Mouse (Mus musculus): ENCODE results near the gene Stn1.

The Stn1 gene

GRCm38 (mm10) chr19:47510473-47511293, 26.6 kb downstream of the Stn1 start:
- DNase-seq (ENCODE audit: low spot score in 2 of 2), result peak; percentile 46 to 63

- no peak for DNase-seq (ENCODE audit: low spot score in 2 of 2)
Observed at GRCm38 (mm10) chr19:47510135-47510472, 27.2 kb downstream of the Stn1 start.

GRCm38 (mm10) chr19:47508771-47509281, 28.5 kb downstream of the Stn1 start:
- DNase-seq (ENCODE audit: low spot score in 2 of 2), result no peak

GRCm38 (mm10) chr19:47508191-47508590, 29.1 kb downstream of the Stn1 start:
- DNase-seq (ENCODE audit: low spot score in 2 of 2), result no peak

DNA sequence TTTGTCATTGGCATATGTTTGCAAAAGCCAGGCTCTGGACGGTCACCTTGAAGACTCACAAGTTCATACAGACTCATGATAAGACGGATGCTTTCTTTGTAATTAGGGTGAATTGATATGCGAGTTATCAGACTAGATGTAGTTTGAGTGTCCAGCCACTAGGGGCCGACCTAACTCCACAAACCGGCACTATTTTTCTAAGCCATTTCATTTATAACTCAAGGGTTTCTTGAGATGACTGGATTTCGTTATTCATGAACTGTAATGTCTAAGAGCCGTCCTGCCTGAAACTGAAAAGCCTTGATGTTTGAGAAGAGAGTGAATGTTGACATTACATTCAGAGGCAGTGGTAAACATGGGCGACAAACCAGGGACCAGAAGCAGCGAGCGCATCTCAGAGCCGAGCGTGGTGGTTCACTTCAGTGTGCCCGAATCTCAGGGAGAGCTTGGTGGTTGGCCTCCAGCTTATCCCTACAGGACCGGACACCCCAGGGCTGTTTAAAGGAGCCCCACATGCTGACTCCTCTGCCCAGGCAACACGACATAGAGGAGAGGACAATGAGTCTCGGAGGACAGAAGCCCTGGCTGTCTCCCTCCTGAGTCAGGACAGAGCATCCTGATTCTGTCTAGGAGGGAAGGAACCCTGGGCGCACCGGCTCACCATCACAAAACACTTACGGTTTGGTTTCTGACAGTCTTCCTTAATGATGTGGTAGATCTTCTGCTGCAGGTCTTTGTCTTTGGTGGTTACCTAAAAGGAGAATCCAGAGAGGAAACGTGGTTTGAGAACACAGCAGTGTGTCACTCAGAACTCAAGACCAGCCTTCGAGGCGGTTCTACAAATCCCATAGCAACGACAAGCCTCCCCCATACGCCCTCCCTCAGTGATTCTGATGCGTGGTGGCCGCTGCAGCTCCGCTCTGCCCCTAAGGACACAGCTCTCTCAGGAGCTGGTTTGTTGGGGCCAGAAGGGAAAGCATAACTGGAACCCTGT, 29.9 kb downstream of the Stn1 start:
- DNase-seq (ENCODE audit: low spot score in 2 of 2), result peak in 1 of 2 experiments; percentile 60

- no peak for DNase-seq (ENCODE audit: low spot score in 2 of 2)
Observed at GRCm38 (mm10) chr19:47503625-47504024, 33.7 kb downstream of the Stn1 start.

DNA sequence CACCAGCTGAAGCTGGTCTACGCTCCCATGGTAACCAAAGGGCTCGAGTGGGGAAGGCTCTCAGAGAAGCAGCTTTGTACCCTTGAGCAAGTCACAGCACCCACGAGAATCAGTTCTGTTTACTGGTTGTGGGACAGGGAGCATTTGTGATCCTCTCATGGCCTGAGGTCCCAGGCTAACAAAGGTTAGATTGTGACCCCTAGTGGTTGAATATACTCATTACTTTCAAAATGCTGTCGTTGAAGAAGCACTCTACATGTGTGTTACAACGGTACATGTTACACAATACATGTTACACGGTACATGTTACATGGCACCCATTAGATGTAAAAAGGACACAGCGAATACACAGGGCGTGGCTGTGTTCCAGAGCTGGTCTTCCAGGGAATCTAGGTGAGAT, 34.7 kb downstream of the Stn1 start:
- DNase-seq (ENCODE audit: low spot score in 2 of 2), result no peak

GRCm38 (mm10) chr19:47500389-47501011, 36.8 kb downstream of the Stn1 start:
- DNase-seq (ENCODE audit: low spot score in 2 of 2), result no peak

GRCm38 (mm10) chr19:47499841-47500240, 37.5 kb downstream of the Stn1 start:
- DNase-seq (ENCODE audit: low spot score in 2 of 2), result no peak

- DNase-seq (ENCODE audit: low spot score in 2 of 2), result no peak
Observed at GRCm38 (mm10) chr19:47498942-47499341, 38.4 kb downstream of the Stn1 start.

DNA sequence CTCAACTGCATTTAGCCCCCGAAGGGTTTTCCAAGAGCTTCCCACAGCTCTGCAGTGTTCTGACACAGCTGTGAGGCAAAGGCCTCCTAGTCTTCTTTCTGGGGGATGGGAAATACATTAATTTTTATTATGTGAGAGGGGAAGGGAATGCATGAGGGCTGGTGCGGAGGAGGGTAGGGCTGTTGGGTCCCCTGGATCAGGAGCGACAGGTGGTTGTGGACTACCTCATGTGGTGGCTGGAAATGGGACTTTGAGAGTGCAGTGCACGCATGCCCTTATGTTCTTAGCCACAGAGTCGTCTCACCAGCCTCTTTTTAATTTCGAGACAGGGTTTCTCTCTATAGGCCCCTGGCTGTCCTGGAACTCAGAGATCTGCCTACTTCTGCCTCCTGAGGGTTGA, 39.6 kb downstream of the Stn1 start:
- DNase-seq (ENCODE audit: low spot score in 2 of 2), result no peak

GRCm38 (mm10) chr19:47497313-47497712, 40.0 kb downstream of the Stn1 start:
- no peak for DNase-seq (ENCODE audit: low spot score in 2 of 2)

GRCm38 (mm10) chr19:47493017-47493997, 44.0 kb downstream of the Stn1 start:
- DNase-seq (ENCODE audit: low spot score in 2 of 2), result no peak

DNA sequence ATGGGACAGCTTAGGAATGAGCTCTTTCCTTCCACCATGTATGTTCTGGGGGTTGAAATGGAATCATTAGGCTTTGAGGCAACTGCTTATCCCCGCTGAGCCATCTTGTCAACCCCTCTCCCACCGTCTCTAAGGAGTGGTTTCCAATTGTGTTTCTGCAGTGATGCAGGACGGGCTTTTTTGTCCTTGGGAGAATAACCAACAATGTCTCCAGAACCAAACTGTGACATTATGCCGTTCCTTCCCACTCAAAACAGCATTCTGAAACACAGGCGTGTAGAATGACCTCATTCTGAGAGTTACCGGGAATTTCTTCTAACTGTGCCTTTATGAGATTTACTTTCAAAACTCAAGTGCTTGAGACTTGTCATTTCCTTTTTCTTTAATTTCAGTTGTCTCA, 44.9 kb downstream of the Stn1 start:
- no peak for DNase-seq (ENCODE audit: low spot score in 2 of 2)

GRCm38 (mm10) chr19:47491853-47492252, 45.5 kb downstream of the Stn1 start:
- no peak for DNase-seq (ENCODE audit: low spot score in 2 of 2)

DNA sequence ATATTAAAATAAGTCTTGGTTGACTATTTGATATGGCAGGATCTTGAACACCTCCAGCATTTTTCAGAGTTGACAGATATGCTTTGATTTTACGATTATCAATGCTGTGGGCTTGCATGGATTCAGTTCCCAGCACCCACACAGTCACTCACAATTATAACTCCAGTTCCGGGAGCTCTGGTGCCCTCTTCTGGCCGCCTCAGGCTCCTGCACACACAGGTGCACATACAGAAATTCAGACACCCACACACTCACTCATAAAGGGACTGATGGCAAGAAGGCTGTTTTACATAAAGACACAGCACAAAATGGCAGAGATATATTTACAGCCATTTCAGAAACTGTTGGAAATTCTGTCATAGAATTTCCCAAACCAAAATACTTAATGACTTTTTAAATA, 48.1 kb downstream of the Stn1 start:
- no peak for DNase-seq (ENCODE audit: low spot score in 2 of 2)

DNA sequence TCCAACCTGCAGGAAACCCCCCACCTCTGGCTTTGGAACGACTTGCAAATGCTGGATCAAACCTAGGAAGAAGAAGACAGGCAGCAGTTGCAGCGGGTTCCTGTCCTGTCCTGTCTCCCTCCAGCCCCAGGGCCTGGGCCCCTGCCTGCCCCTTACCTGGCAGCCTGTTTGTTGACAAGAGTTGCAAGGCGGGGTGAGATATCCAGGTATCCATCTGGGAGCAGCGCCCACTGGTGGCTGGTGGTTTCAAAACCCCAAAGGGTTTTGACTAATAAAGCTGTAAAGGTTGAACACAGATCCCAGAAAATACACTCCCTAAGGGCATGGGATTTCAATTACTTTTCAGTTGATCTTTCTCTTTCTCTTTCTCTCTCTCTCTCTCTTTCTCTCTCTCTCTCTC, 49.1 kb downstream of the Stn1 start:
- no peak for DNase-seq (ENCODE audit: low spot score in 2 of 2)

- DNase-seq (ENCODE audit: low spot score in 2 of 2), result no peak
Observed at GRCm38 (mm10) chr19:47487572-47487971, 49.7 kb downstream of the Stn1 start.

- DNase-seq (ENCODE audit: low spot score in 2 of 2), result peak; percentile 41 to 44
Observed at GRCm38 (mm10) chr19:47485997-47486566, 51.2 kb downstream of the Stn1 start.

DNA sequence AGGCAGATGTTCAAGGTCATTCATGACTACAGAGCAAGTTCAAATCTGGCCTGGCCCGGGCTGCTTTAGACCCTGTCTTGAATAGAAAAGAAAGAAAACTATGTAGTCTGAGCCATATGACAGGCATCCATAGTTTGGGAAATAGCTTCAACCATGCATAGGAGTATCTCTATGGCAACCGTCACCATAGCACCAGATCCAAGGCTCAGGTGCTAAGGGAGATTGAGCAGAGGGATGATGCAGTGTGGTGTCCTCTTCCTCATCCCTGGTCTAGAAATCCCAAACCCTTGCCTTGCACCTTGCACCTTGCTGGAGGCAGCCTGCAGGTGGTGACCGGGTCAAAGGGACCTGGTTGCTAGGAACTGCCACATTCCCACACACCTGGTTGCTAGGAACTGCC, 53.2 kb downstream of the Stn1 start:
- no peak for DNase-seq (ENCODE audit: low spot score in 2 of 2)
